Mouse (Mus musculus) E14TG2a.4 (cell line): ENCODE results near the gene Nmu.

Source experiments
- CTCF ChIP-seq: conservative IDR thresholded peaks from 2 replicates; pipeline ENCODE4 v1.5.1; 2014; ENCODE audit warnings: low read length
- NANOG ChIP-seq: IDR thresholded peaks from 2 replicates; pipeline ENCODE4 v1.6.1; 2014; ENCODE audit warnings: borderline replicate concordance, low read length, mixed read lengths

DNA sequence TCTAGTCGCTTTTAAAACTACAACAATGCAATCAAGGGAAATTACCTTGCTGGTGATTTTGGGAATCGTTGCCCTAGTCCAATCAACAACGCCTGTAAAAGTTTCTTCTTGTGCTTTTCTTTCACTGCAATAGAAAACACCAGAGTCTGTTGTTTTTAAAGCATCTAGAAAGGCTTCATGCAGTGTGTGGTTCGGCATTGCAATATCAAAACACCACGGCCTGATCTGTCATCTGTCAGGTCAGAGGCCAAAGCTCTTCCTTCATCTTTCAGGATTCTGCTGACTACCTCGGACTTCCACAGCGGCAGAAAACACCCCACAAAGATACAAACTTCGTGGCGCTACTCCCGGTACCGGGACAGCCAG lies 60.2 kb downstream of the Nmu start:
- no peak for TF ChIP-seq CTCF
- no peak for TF ChIP-seq NANOG
